Mouse (Mus musculus): Measurements from ENCODE around the gene Rorc. TPM values are rescaled to one million over a fixed set of nuclear protein-coding genes. Genes with fewer than 3 reads are reported as not detected.

Gene Rorc
- polyA plus RNA-seq, 1 experiment, result not detected

DNA sequence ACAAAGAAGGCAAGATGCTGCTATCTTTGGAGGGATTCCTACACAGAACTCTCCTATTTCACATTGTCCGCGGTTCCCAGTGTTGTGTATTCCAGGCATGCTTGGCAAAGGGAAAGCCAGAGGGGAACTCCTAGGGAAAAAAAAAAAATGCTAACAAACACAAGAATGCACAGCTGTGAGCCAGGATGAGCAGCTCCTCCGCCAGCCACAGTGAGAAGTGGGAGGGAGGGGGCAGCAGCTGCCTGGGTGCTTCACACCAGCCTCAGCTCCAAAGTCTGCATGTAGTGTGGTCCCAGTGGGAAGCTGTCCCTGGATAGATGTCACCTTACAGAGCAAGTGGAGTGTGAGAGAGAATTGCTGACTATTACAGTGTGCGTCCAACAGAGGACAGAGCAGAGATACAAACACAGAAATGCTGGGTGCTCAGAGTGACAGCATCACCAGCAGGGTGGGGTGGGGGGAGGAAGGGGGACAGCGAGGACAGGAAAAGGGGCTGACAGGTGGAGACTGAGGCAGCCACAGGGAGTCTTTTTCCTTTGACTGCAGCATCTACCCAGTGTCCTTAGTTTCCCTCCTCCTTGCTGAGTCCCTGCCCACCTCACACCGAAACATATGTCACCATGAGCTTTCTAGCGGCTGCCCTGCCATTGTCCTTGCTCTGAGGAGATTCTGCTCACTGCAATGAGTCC lies 31.9 kb downstream of the Rorc start:
- Histone ChIP-seq H3K4me1 (ENCODE audit: control insufficient read depth, insufficient read depth, low read length) (no peaks in the 10 kb centered on the region), H3K4me3 (ENCODE audit: insufficient read depth, low read length) (no peak overlapping the region), H3K27ac (ENCODE audit: insufficient read depth, low read depth, low read length) (no peak overlapping the region)
- TF ChIP-seq CTCF (IDR thresholded peaks at IDR 0.05; ENCODE audit: low read depth, low read length) (no peak), POLR2A (IDR thresholded peaks at IDR 0.05; ENCODE audit: borderline replicate concordance, low read depth, low read length) (no peak)

DNA sequence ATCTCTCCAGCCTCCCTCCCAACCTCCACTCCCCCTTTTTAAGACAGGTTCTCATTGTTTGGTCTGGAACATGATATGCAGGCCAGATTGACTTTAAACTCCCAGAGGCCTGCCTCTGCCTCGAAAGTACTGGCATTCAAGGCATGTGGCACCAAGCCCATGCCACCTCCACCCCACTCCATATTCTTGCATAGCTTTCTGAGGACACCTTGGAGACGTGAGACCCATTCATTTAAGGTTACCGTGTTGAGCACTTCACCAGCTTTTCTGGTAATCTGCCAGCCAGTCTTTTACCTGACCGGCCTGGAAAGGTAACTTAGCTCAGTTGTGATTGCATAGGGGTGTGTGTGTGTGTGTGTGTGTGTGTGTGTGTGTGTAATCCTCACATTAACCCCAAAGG lies 33.0 kb downstream of the Rorc start:
- H3K4me3 ChIP-seq (ENCODE audit: insufficient read depth, low read length), result no peak overlapping the region
- H3K27ac ChIP-seq (ENCODE audit: insufficient read depth, low read depth, low read length), result no peak overlapping the region
- TF ChIP-seq POLR2A (IDR thresholded peaks at IDR 0.05; ENCODE audit: borderline replicate concordance, low read depth, low read length) (no peak), CTCF (IDR thresholded peaks at IDR 0.05; ENCODE audit: low read depth, low read length) (no peak)
- H3K4me1 ChIP-seq (ENCODE audit: control insufficient read depth, insufficient read depth, low read length), result no peaks in the 10 kb centered on the region

DNA sequence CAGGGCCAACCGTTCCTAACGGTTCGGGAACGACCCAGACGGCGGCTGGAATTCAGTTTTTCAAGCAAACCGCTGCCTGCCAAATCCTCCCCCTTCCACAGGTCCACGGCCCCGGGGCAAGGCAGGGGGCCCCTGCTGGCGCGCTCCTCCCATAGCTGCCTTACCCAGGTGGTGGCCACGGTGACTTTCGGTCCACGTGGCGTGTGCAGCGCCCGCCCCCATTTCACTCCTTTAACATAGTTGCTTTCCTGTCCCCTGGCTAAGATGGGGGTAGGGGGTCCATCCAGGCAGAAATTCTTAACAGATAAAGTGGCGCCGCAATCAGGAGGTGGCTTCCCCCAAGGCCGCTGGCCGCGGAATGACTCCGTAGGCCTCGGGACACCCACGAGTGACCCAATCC lies 39.9 kb downstream of the Rorc start:
- H3K4me3 ChIP-seq (ENCODE audit: insufficient read depth, low read length), result peak overlapping the region; percentile 75
- peak overlapping the region; percentile 21 for H3K27ac ChIP-seq (ENCODE audit: insufficient read depth, low read depth, low read length)
- H3K4me1 ChIP-seq (ENCODE audit: control insufficient read depth, insufficient read depth, low read length), result peaks cover 3% of the 10 kb centered on the region; the same call in 1 of the 2 replicates
- no peak for TF ChIP-seq CTCF (IDR thresholded peaks at IDR 0.05; ENCODE audit: low read depth, low read length)
- no peak for TF ChIP-seq POLR2A (IDR thresholded peaks at IDR 0.05; ENCODE audit: borderline replicate concordance, low read depth, low read length)

DNA sequence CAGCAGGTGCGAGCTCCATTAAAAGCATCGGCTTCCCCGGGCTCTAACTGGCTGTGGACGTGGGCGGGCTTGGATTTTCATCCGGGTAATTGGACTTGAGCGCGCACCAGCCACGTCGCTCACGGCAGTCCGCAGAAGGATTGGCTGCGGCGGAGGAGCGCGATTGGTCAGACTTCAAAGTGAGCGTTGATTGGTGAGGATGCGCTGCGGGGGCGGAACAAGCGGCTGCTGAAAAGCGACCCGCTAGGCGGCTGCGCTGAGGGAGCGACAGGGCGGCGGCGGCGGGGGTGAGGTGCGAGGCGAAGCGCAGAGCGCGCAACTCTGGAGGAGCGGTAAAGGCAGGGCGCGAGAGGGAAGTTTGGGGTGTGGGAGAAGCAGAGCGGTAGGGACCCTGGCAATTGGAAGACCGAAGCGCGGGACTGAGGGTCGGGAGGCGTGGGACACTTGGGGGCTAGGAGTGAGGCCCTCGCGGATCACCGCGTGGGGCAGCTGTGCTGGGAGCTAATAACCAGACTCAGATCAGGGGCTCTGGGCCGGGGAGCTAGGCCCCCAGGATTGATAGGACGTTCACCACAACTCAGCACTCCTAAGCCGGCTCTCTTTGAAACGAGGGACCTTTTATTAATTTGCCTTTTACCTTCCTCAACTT lies 40.6 kb downstream of the Rorc start, which contains the start of gene Tdrkh:
Tdrkh (plus strand) TSS at position 243 of the 649 bp plus-strand sequence.
- H3K4me1 ChIP-seq (ENCODE audit: control insufficient read depth, insufficient read depth, low read length), result peaks cover 3% of the 10 kb centered on the region; the same call in 1 of the 2 replicates
- peak within 1 kb of the TSS; percentile 21 for H3K27ac ChIP-seq (ENCODE audit: insufficient read depth, low read depth, low read length)
- no peak; the same call in 1 of the 2 replicates for TF ChIP-seq POLR2A (IDR thresholded peaks at IDR 0.05; ENCODE audit: borderline replicate concordance, low read depth, low read length)
- TF ChIP-seq CTCF (IDR thresholded peaks at IDR 0.05; ENCODE audit: low read depth, low read length), result no peak
- H3K4me3 ChIP-seq (ENCODE audit: insufficient read depth, low read length), result peak within 1 kb of the TSS; percentile 85

DNA sequence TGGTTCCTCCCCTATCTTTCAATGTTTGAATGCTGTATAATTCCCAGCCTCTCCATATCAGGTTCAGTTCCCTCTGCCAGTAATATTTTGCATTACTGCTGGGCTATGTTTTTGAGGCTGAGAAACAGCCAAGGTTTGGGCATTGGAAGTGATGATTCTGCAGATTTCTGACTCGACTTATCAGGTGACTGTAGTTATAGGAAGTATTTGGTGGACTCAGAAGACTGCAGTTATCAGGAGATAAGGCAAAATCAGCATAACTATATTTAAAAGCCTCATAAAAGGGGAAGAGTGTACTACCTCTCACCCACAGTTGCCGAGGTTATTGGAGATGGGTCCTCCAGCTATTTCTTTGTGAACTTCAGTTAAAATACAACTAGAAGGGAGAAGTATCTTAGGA lies 58.4 kb downstream of the Rorc start:
- H3K4me1 ChIP-seq (ENCODE audit: control insufficient read depth, insufficient read depth, low read length), result peaks cover 9% of the 10 kb centered on the region
- H3K4me3 ChIP-seq (ENCODE audit: insufficient read depth, low read length), result no peak overlapping the region
- H3K27ac ChIP-seq (ENCODE audit: insufficient read depth, low read depth, low read length), result peak overlapping the region; percentile 9; the same call in 1 of the 2 replicates
- no peak for TF ChIP-seq CTCF (IDR thresholded peaks at IDR 0.05; ENCODE audit: low read depth, low read length)
- TF ChIP-seq POLR2A (IDR thresholded peaks at IDR 0.05; ENCODE audit: borderline replicate concordance, low read depth, low read length), result no peak

DNA sequence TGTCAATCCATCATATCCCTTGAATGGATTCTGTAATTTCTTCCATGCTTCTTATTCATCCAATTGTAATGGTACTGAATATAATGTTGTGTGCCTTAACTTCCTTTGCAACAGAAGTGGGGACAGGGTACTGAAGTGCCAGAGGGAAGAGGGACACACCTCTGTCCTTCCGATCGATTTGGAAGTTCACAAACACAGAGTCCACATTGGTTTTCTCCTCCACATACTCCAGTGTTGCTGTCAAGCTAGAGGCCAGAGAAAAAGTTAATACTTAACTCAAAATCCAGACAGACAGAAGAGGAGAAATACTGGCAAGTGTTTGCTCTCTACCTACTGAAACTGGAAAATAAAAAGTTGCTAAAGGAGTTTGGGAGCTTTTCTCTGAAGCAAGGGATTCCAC lies 61.7 kb downstream of the Rorc start:
- no peak overlapping the region for H3K4me3 ChIP-seq (ENCODE audit: insufficient read depth, low read length)
- no peak overlapping the region for H3K27ac ChIP-seq (ENCODE audit: insufficient read depth, low read depth, low read length)
- no peak for TF ChIP-seq CTCF (IDR thresholded peaks at IDR 0.05; ENCODE audit: low read depth, low read length)
- no peak for TF ChIP-seq POLR2A (IDR thresholded peaks at IDR 0.05; ENCODE audit: borderline replicate concordance, low read depth, low read length)
- peaks cover 9% of the 10 kb centered on the region for H3K4me1 ChIP-seq (ENCODE audit: control insufficient read depth, insufficient read depth, low read length)

DNA sequence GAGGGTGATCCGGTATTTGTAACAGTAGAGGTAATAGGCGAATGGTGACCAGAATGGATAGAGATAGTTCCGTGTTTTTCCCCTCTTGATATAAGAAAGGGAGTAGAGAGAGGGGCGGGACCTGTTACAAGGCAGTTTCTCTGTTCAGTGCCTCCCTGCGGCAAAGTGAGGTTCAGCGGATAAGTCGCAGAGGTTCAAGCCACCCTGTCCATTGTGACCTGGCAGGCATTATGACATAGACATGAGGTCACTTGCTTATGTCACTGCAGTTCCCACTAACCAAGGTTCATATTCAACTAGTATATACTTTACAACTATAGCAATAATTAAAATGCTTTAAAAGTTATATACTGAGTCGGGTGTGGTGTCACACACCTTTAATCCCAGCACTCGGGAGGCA lies 63.8 kb downstream of the Rorc start:
- Histone ChIP-seq H3K27ac (ENCODE audit: insufficient read depth, low read depth, low read length) (no peak overlapping the region), H3K4me3 (ENCODE audit: insufficient read depth, low read length) (no peak overlapping the region), H3K4me1 (ENCODE audit: control insufficient read depth, insufficient read depth, low read length) (no peaks in the 10 kb centered on the region)
- TF ChIP-seq CTCF (IDR thresholded peaks at IDR 0.05; ENCODE audit: low read depth, low read length), result no peak
- no peak for TF ChIP-seq POLR2A (IDR thresholded peaks at IDR 0.05; ENCODE audit: borderline replicate concordance, low read depth, low read length)

DNA sequence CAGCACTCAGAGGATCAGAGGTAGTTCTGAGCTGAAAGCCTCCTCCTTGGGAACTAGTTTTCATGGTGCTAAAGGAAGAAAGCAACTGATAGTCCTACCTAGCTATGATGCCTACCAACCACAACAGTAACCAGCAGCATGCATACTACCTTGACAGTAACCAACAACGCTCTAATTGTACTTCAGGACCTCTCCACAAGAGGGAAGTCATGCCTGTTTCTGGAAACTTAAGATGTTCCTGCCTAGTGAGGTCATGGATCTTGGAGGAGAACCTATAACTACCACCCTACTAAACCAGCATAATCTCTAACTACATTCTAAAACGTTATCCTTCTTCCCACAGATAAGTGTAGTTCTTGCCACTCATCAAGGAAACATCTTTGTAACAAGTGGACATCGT lies 68.6 kb downstream of the Rorc start:
- TF ChIP-seq CTCF (IDR thresholded peaks at IDR 0.05; ENCODE audit: low read depth, low read length) (no peak), POLR2A (IDR thresholded peaks at IDR 0.05; ENCODE audit: borderline replicate concordance, low read depth, low read length) (no peak)
- no peak overlapping the region for H3K4me3 ChIP-seq (ENCODE audit: insufficient read depth, low read length)
- peaks cover 7% of the 10 kb centered on the region for H3K4me1 ChIP-seq (ENCODE audit: control insufficient read depth, insufficient read depth, low read length)
- no peak overlapping the region for H3K27ac ChIP-seq (ENCODE audit: insufficient read depth, low read depth, low read length)

DNA sequence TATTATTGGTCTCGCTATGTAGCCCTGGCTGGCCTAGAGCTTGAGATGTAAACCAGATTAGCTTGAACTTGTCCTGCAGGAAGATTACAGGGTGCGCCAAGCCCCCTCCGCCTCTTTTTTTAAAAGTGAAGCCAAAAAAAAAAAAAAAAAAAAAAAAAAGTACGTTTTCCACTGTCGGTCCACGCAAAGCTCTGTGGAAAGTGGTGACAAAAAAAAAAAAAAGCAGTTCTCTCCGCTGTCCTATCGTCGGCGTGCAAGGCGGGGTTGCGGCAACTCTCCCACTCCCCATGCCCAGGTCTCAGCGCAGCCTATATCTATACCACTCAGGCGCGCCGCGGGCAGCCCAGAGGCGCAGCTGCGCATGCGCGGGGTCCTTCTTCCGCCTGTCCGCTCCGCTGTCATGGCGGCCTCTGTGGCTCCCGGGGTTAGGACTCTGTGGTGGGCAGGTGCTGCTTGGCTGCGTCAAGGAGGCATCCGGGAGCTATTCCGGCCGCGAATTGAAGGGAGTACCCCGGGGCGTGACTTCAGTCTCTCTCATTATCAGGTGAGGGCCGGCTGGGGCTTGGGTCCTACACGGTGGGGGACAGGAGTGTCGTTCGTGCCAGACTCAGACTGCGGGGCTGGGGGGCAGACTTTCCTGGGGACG lies 70.5 kb downstream of the Rorc start, which contains the start of gene Mrpl9:
Mrpl9 (plus strand) TSS at position 368 of the 646 bp plus-strand sequence.
- peaks cover 7% of the 10 kb centered on the region for H3K4me1 ChIP-seq (ENCODE audit: control insufficient read depth, insufficient read depth, low read length)
- peak within 1 kb of the TSS; percentile 97 for H3K4me3 ChIP-seq (ENCODE audit: insufficient read depth, low read length)
- peak within 1 kb of the TSS; percentile 59 for H3K27ac ChIP-seq (ENCODE audit: insufficient read depth, low read depth, low read length)
- TF ChIP-seq CTCF (IDR thresholded peaks at IDR 0.05; ENCODE audit: low read depth, low read length), result no peak
- TF ChIP-seq POLR2A (IDR thresholded peaks at IDR 0.05; ENCODE audit: borderline replicate concordance, low read depth, low read length), result no peak

DNA sequence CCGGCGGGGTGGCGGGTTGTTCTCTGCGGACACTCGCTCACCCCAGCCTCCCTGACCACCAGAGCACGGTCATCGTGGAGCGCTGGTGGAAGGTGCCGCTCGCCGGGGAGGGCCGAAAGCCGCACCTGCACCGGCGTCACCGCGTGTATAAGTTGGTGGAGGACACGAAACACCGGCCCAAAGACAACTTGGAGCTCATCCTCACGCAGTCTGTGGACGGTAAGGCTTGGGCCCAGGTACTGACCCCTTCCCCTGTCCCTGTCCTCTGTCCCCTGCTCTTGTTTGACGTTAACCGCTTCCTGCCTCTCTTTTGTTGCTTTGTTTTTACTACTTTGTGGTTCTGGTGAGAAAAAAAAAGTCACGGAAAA lies 71.0 kb downstream of the Rorc start, which contains the start of gene Oaz3:
Oaz3 (minus strand) TSS at position 319 of the 368 bp plus-strand sequence.
- Histone ChIP-seq H3K4me3 (ENCODE audit: insufficient read depth, low read length) (peak within 1 kb of the TSS; percentile 97), H3K27ac (ENCODE audit: insufficient read depth, low read depth, low read length) (peak within 1 kb of the TSS; percentile 59), H3K4me1 (ENCODE audit: control insufficient read depth, insufficient read depth, low read length) (peaks cover 7% of the 10 kb centered on the region)
- TF ChIP-seq POLR2A (IDR thresholded peaks at IDR 0.05; ENCODE audit: borderline replicate concordance, low read depth, low read length), result no peak
- TF ChIP-seq CTCF (IDR thresholded peaks at IDR 0.05; ENCODE audit: low read depth, low read length), result no peak

Other genes with a start within 250 kb of the Rorc start
- gene Gm10696, start 194.6 kb upstream of the Rorc start, polyA plus RNA-seq (2012; ENCODE audit: insufficient read depth, insufficient read length, missing spikeins), result not detected in 2 replicates
- not detected in 2 replicates for gene Gm5286, start 176.1 kb upstream of the Rorc start, polyA plus RNA-seq (2012; ENCODE audit: insufficient read depth, insufficient read length, missing spikeins)
- gene Gm4778, start 108.8 kb upstream of the Rorc start, polyA plus RNA-seq (2012; ENCODE audit: insufficient read depth, insufficient read length, missing spikeins), result not detected in 2 replicates
- 3.8 and 4.1 TPM in 2 replicates for gene Them4, start 62.7 kb upstream of the Rorc start, polyA plus RNA-seq (2012; ENCODE audit: insufficient read depth, insufficient read length, missing spikeins)
- gene Them5, start 30.7 kb upstream of the Rorc start, polyA plus RNA-seq (2012; ENCODE audit: insufficient read depth, insufficient read length, missing spikeins), result not detected in 2 replicates
- gene C2cd4d, start 10.4 kb upstream of the Rorc start, polyA plus RNA-seq (2012; ENCODE audit: insufficient read depth, insufficient read length, missing spikeins), result not detected in 2 replicates
- not detected in 2 replicates for gene Lingo4, start 25.7 kb downstream of the Rorc start, polyA plus RNA-seq (2012; ENCODE audit: insufficient read depth, insufficient read length, missing spikeins)
- gene Tdrkh, start 40.5 kb downstream of the Rorc start, polyA plus RNA-seq (2012; ENCODE audit: insufficient read depth, insufficient read length, missing spikeins), result 15.7 and 17.7 TPM in 2 replicates
- 33.4 and 34.0 TPM in 2 replicates for gene Mrpl9, start 70.5 kb downstream of the Rorc start, polyA plus RNA-seq (2012; ENCODE audit: insufficient read depth, insufficient read length, missing spikeins)
- gene Oaz3, start 71.1 kb downstream of the Rorc start, polyA plus RNA-seq (2012; ENCODE audit: insufficient read depth, insufficient read length, missing spikeins), result 2.1 TPM in 1 of 2 replicates, not detected in the other
- 0.59 TPM in 1 of 2 replicates, not detected in the other for gene Celf3, start 105.5 kb downstream of the Rorc start, polyA plus RNA-seq (2012; ENCODE audit: insufficient read depth, insufficient read length, missing spikeins)
- 9.0 and 9.5 TPM in 2 replicates for gene Riiad1, start 107.5 kb downstream of the Rorc start, polyA plus RNA-seq (2012; ENCODE audit: insufficient read depth, insufficient read length, missing spikeins)
- 52.4 and 56.8 TPM in 2 replicates for gene Snx27, start 209.9 kb downstream of the Rorc start, polyA plus RNA-seq (2012; ENCODE audit: insufficient read depth, insufficient read length, missing spikeins)

Measured in bone marrow macrophage, adult 2 months (primary cell).